Comparison of ENCODE assay signal across 8 mouse cellular contexts in genomic region chr19:30554467-30554881, GRCm38 (mm10). TPM values are rescaled to one million over a fixed set of nuclear protein-coding genes. Genes with fewer than 3 reads are reported as not detected.
DNase-seq lines count a peak whose midpoint lies in the region; ATAC-seq and TF ChIP-seq lines count a peak whose summit lies in the region.

No protein-coding gene starts in this region.

- peak; percentile 88 for TF ChIP-seq CTCF in heart, adult 2 months (IDR thresholded peaks at IDR 0.05)
- TF ChIP-seq CTCF in cortical plate, adult 2 months (IDR thresholded peaks at IDR 0.05; ENCODE audit: extremely low read depth, insufficient read depth, low read length): peak; percentile 86

- H3K27ac ChIP-seq in heart, adult 2 months: no peak overlapping the region
- H3K27ac ChIP-seq in cortical plate, adult 2 months (ENCODE audit: insufficient read depth, low read length): no peak overlapping the region
- H3K27ac ChIP-seq in midbrain, embryonic 11.5 days (ENCODE audit: low read depth, low read length): no peak overlapping the region
- no peak overlapping the region for H3K27ac ChIP-seq in stomach, embryonic 14.5 days (ENCODE audit: low read length)

- H3K9ac ChIP-seq in heart, adult 2 months (ENCODE audit: low read depth, low read length): peak overlapping the region; percentile 48; the same call in 1 of the 2 replicates
- H3K9ac ChIP-seq in midbrain, embryonic 11.5 days (ENCODE audit: low read length): no peak overlapping the region
- no peak overlapping the region for H3K9ac ChIP-seq in stomach, embryonic 14.5 days (replicated peaks; ENCODE audit: low read depth, low read length)

- ATAC-seq in midbrain, embryonic 11.5 days (ENCODE audit: low FRiP score): peak; percentile 70
- ATAC-seq in stomach, embryonic 14.5 days (ENCODE audit: insufficient number of reproducible peaks, insufficient read depth, low FRiP score, low read depth): no peak

- no peaks in the 10 kb centered on the region for H3K79me2 ChIP-seq in heart, adult 2 months (replicated peaks; ENCODE audit: control insufficient read depth, insufficient read depth, low read length)

- H3K4me2 ChIP-seq in midbrain, embryonic 11.5 days: peak overlapping the region; percentile 43
- peak overlapping the region; percentile 47 for H3K4me2 ChIP-seq in stomach, embryonic 14.5 days (replicated peaks; ENCODE audit: low read depth, low read length)

- H3K4me1 ChIP-seq in heart, adult 2 months (ENCODE audit: control insufficient read depth, insufficient read depth, low read length): peaks cover 1% of the 10 kb centered on the region; the same call in 1 of the 2 replicates
- H3K4me1 ChIP-seq in cortical plate, adult 2 months (ENCODE audit: control insufficient read depth, insufficient read depth, low read length): no peaks in the 10 kb centered on the region
- H3K4me1 ChIP-seq in midbrain, embryonic 11.5 days (ENCODE audit: control insufficient read depth, insufficient read depth, low read length): peaks cover 8% of the 10 kb centered on the region
- H3K4me1 ChIP-seq in stomach, embryonic 14.5 days (ENCODE audit: control insufficient read depth, insufficient read depth, low read length): 0 out of 2 replicates have a peak, but pooled peaks cover 5% of the 10 kb centered on the region

- TF ChIP-seq POLR2A in heart, adult 2 months (IDR thresholded peaks at IDR 0.05; ENCODE audit: insufficient read depth, low read depth, low read length): no peak
- TF ChIP-seq POLR2A in cortical plate, adult 2 months (IDR thresholded peaks at IDR 0.05; ENCODE audit: extremely low read depth, insufficient read depth, low read length): no peak

- intact Hi-C loops in heart, adult 2 months (cut with DNase I): loop anchor here (1.0 to 5.0 kb wide), 3 partner anchors 127 to 337 kb away; no protein-coding TSS in a partner anchor
- intact Hi-C loops in gastrocnemius, postnatal 14 days (cut with DNase I; ENCODE audit: low total_unique reads): loop anchor here (5.0 kb wide), 2 partner anchors 127 to 307 kb away; no protein-coding TSS in a partner anchor
- intact Hi-C loops in left cerebral cortex, postnatal 4 days (cut with DNase I): loop anchor here (2.0 to 5.0 kb wide), 2 partner anchors 187 to 306 kb away; no protein-coding TSS in a partner anchor

- no peaks in the 10 kb centered on the region for H3K36me3 ChIP-seq in heart, adult 2 months (ENCODE audit: control insufficient read depth, insufficient read depth, low read length)
- no peaks in the 10 kb centered on the region for H3K36me3 ChIP-seq in midbrain, embryonic 11.5 days (ENCODE audit: control insufficient read depth, insufficient read depth, low read length)
- no peaks in the 10 kb centered on the region for H3K36me3 ChIP-seq in stomach, embryonic 14.5 days (ENCODE audit: control insufficient read depth, insufficient read depth, low read length)

- 0% methylated on average over 12 of the region's 12 CpGs for WGBS in heart, adult 2 months
- under 1% methylated on average over 12 of the region's 12 CpGs for WGBS in midbrain, embryonic 11.5 days
- WGBS in stomach, embryonic 14.5 days: under 1% methylated on average over 12 of the region's 12 CpGs

- DNase-seq in heart, adult 2 months: peak; percentile 8 to 63
- DNase-seq in heart, adult 11 months: no peak
- DNase-seq in gastrocnemius, postnatal 14 days: peak; percentile 44
- DNase-seq in kidney, adult 11 months: peak; percentile 28
- DNase-seq in left cerebral cortex, postnatal 4 days: peak; percentile 67
- peak; percentile 99 for DNase-seq in midbrain, embryonic 11.5 days (ENCODE audit: low spot score, missing footprints)

- H3K27me3 ChIP-seq in heart, adult 2 months (ENCODE audit: control insufficient read depth, insufficient read depth, low read length): peaks cover 2% of the 10 kb centered on the region; the same call in 1 of the 2 replicates
- H3K27me3 ChIP-seq in midbrain, embryonic 11.5 days (ENCODE audit: control insufficient read depth, insufficient read depth, low read length): peaks cover 6% of the 10 kb centered on the region; the same call in 1 of the 2 replicates
- peaks cover 22% of the 10 kb centered on the region for H3K27me3 ChIP-seq in stomach, embryonic 14.5 days (ENCODE audit: control insufficient read depth, insufficient read depth, low read length)

- no peaks in the 10 kb centered on the region for H3K9me3 ChIP-seq in midbrain, embryonic 11.5 days (ENCODE audit: control insufficient read depth, low read length)
- H3K9me3 ChIP-seq in stomach, embryonic 14.5 days (ENCODE audit: control insufficient read depth, low read depth, low read length): no peaks in the 10 kb centered on the region

- no peak overlapping the region for H3K4me3 ChIP-seq in heart, adult 2 months
- no peak overlapping the region for H3K4me3 ChIP-seq in cortical plate, adult 2 months (ENCODE audit: insufficient read depth, low read length)
- H3K4me3 ChIP-seq in midbrain, embryonic 11.5 days (ENCODE audit: low read depth, low read length): no peak overlapping the region
- H3K4me3 ChIP-seq in stomach, embryonic 14.5 days (ENCODE audit: low read depth, low read length): peak overlapping the region; percentile 8; the same call in 1 of the 2 replicates

- TF ChIP-seq EP300 in heart, adult 2 months (IDR thresholded peaks at IDR 0.05; ENCODE audit: insufficient read depth, low read depth, low read length): 0 out of 2 replicates have a peak, but pooled peaks have one; percentile 18

RNA-seq across cellular contexts. Expression of gene Dkk1, which starts 5.0 kb away (rescaled TPM):
- total RNA-seq in heart, adult 2 months (2021): not detected
- not detected in 2 replicates for polyA plus RNA-seq in heart, adult 2 months (2012; rRNA removed)
- polyA plus RNA-seq in cortical plate, adult 2 months (2012; rRNA removed): not detected in 2 replicates
- total RNA-seq in gastrocnemius, postnatal 14 days (2021): not detected
- not detected for total RNA-seq in left cerebral cortex, postnatal 4 days (2021)
- 4.2 and 5.2 TPM in 2 replicates for polyA plus RNA-seq in midbrain, embryonic 11.5 days (2014; fragmentation: Nextera tagmentation; extraction: Ambion mirVana)
- polyA plus RNA-seq in stomach, embryonic 14.5 days (2014; fragmentation: Nextera tagmentation; extraction: Ambion mirVana): 1.6 and 2.0 TPM in 2 replicates
